Mouse (Mus musculus) liver, embryonic 14.5 days (tissue): ENCODE results near the gene Ncaph.

Source experiments
- CTCF ChIP-seq: IDR thresholded peaks from 2 replicates; pipeline ENCODE4 v1.5.1; 2016; ENCODE audit warnings: antibody characterized with exemption, low read depth, control low read depth
- EP300 ChIP-seq: IDR thresholded peaks from 2 replicates; pipeline ENCODE4 v1.6.1; 2016; ENCODE audit warnings: antibody characterized with exemption, low read depth

DNA sequence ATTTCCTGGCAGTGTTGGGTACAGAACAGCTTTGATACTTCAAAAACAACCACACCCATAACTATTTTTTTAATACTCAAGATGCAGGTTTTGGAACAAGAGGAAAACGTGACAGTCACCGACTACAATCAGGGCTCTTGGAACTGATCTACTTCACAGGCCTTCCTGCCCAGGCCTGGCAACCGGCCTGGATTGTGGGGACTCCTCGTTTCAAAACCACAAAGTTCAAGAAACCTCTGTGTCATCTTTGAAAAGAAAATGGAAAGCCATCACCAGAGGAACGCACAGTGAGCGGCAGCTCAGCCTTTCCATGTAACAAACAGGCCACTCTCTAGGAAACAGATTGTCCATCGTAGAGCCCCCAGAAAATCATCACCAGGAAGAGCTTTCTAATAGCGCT is 5.3 kb upstream of the Ncaph start:
- TF ChIP-seq CTCF (no peak), EP300 (no peak)
